Mouse (Mus musculus): Measurements from ENCODE around the gene Frat2. TPM values are rescaled to one million over a fixed set of nuclear protein-coding genes. Genes with fewer than 3 reads are reported as not detected.
A peak's percentile ranks its signal among the peaks of the same experiment; 100 is the strongest.

The Frat2 gene
- polyA plus RNA-seq, 1 experiment: 0.79 TPM

DNA sequence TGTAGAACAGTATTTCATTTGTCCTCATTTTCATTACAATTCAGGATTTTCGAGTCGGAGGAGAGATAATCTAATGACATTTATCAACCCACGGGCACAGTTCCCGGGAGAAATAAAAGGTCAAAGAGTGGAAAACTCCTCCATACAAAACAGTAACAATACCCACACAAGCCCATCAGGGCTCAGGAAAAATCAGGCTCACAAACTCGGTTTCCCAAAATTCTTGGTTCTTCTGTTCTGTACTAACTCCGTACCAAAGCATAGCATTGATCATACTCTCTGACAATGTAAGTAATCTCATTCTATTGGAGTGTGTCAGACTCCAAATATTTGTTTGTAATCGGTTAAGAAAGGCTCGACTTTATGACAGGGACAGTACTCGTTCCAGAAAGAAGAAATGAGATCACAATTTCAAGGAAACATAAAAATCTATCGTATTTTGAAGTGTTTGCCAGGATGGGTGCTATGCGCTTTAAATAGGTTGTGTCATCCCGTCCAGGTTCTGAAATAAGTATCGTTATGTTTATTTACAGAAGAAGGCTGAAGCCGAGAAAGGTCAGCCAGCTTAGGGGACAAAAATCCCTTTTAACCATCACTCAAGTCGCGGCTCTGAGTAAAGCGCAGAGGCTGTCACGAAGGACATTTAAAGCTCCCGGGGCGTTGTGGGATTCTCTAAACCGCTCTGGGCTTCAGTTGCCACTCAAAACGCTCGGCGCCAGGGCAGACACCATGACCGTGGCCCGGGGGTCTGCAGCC, 46.8 kb downstream of the Frat2 start:
- TF ChIP-seq MAX (IDR thresholded peaks at IDR 0.05; ENCODE audit: low read depth): no peak
- no peak for TF ChIP-seq USF1 (IDR thresholded peaks at IDR 0.05; ENCODE audit: low read depth)
- no peak for TF ChIP-seq POLR2AphosphoS2 (IDR thresholded peaks at IDR 0.05; ENCODE audit: insufficient read length, low read depth)
- TF ChIP-seq E2F4 (IDR thresholded peaks at IDR 0.05; ENCODE audit: insufficient read depth): no peak
- TF ChIP-seq TCF3 (IDR thresholded peaks at IDR 0.05; ENCODE audit: insufficient read length, low read depth): no peak
- no peak for TF ChIP-seq POLR2A (IDR thresholded peaks at IDR 0.05; ENCODE audit: insufficient read length, low read depth)
- no peak for TF ChIP-seq SRF (IDR thresholded peaks at IDR 0.05; ENCODE audit: control insufficient read depth, insufficient read length, low read depth)
- no peak for TF ChIP-seq REST (IDR thresholded peaks at IDR 0.05; ENCODE audit: insufficient read depth, insufficient read length)
- no peak for TF ChIP-seq MYOD1 (IDR thresholded peaks at IDR 0.05; ENCODE audit: control insufficient read depth in 1 of 3, insufficient read length in 2 of 3, low read depth in 2 of 3)
- no peak for TF ChIP-seq TCF12 (IDR thresholded peaks at IDR 0.05; ENCODE audit: insufficient read depth, poor library complexity, severe bottlenecking)
- no peak for TF ChIP-seq CEBPB (IDR thresholded peaks at IDR 0.05; ENCODE audit: insufficient read depth, poor library complexity, severe bottlenecking)
- no peak for TF ChIP-seq MYOG (IDR thresholded peaks at IDR 0.05; ENCODE audit: control insufficient read depth in 1 of 3, insufficient read depth in 1 of 3, insufficient read length in 2 of 3, low read depth in 2 of 3)
- peak overlapping the region; percentile 83 for H3K4me2 ChIP-seq (ENCODE audit: low read depth)
- H3K4me3 ChIP-seq: peak overlapping the region; percentile 38
- H3K79me2 ChIP-seq (ENCODE audit: control insufficient read depth, insufficient read depth): no peaks in the 10 kb centered on the region
- no peaks in the 10 kb centered on the region for H3K27me3 ChIP-seq (ENCODE audit: control insufficient read depth, insufficient read depth, insufficient read length)
- peak overlapping the region; percentile 79 for H3ac ChIP-seq (ENCODE audit: control insufficient read depth, insufficient read length)
- no peaks in the 10 kb centered on the region for H3K36me3 ChIP-seq (ENCODE audit: control insufficient read depth, insufficient read depth)

DNA sequence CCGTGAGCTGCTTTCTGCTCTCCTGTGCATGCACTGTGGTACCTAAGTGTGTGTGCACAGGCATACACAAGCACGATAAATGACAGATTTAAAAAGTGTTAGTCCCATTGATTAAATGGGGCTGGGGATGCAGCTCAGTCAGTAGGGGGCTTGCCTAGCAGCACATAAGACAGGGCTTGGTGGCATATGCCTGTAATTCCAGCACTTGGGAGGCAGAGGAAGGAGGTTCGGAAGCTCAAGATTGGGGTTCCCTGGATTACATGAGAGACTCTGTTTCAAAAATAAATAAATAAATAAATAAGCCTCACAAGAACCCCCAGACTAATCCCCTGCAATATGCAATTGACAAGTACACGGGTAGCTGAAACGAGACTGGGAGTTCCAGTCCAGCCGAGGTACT, 47.5 kb downstream of the Frat2 start:
- Histone ChIP-seq H3K79me2 (ENCODE audit: control insufficient read depth, insufficient read depth) (no peaks in the 10 kb centered on the region), H3K4me2 (ENCODE audit: low read depth) (peak overlapping the region; percentile 83), H3K36me3 (ENCODE audit: control insufficient read depth, insufficient read depth) (no peaks in the 10 kb centered on the region), H3ac (ENCODE audit: control insufficient read depth, insufficient read length) (no peak overlapping the region), H3K4me3 (peak overlapping the region; percentile 38), H3K27me3 (ENCODE audit: control insufficient read depth, insufficient read depth, insufficient read length) (no peaks in the 10 kb centered on the region)
- no peak for TF ChIP-seq POLR2AphosphoS2 (IDR thresholded peaks at IDR 0.05; ENCODE audit: insufficient read length, low read depth)
- no peak for TF ChIP-seq MYOD1 (IDR thresholded peaks at IDR 0.05; ENCODE audit: control insufficient read depth in 1 of 3, insufficient read length in 2 of 3, low read depth in 2 of 3)
- TF ChIP-seq USF1 (IDR thresholded peaks at IDR 0.05; ENCODE audit: low read depth): no peak
- no peak for TF ChIP-seq TCF3 (IDR thresholded peaks at IDR 0.05; ENCODE audit: insufficient read length, low read depth)
- TF ChIP-seq E2F4 (IDR thresholded peaks at IDR 0.05; ENCODE audit: insufficient read depth): no peak
- TF ChIP-seq REST (IDR thresholded peaks at IDR 0.05; ENCODE audit: insufficient read depth, insufficient read length): no peak
- no peak for TF ChIP-seq SRF (IDR thresholded peaks at IDR 0.05; ENCODE audit: control insufficient read depth, insufficient read length, low read depth)

DNA sequence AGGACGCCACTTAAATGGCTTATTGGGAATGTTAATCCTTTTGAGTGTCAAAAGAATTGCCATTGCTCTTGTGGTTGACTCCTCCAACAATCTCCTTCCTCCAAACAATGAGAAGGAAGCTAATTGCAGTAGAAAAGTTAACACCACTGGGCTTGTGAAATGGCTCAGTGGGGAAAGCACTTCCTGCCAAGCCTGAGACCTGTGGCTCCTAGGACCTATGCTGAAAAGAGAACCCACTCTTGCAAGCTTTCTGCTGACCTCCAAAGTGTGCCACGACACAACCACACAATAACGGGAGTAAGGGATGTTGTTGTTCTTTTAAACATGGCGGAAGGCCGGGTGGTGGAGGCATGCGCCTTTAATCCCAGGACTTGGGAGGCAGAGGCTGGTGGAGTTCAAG, 50.4 kb downstream of the Frat2 start:
- TF ChIP-seq CEBPB (IDR thresholded peaks at IDR 0.05; ENCODE audit: insufficient read depth, poor library complexity, severe bottlenecking): no peak
- TF ChIP-seq E2F4 (IDR thresholded peaks at IDR 0.05; ENCODE audit: insufficient read depth): no peak
- TF ChIP-seq MYOG (IDR thresholded peaks at IDR 0.05; ENCODE audit: control insufficient read depth in 1 of 3, insufficient read depth in 1 of 3, insufficient read length in 2 of 3, low read depth in 2 of 3): no peak
- TF ChIP-seq POLR2AphosphoS2 (IDR thresholded peaks at IDR 0.05; ENCODE audit: insufficient read length, low read depth): no peak
- no peak for TF ChIP-seq TCF12 (IDR thresholded peaks at IDR 0.05; ENCODE audit: insufficient read depth, poor library complexity, severe bottlenecking)
- TF ChIP-seq REST (IDR thresholded peaks at IDR 0.05; ENCODE audit: insufficient read depth, insufficient read length): no peak
- TF ChIP-seq MYOD1 (IDR thresholded peaks at IDR 0.05; ENCODE audit: control insufficient read depth in 1 of 3, insufficient read length in 2 of 3, low read depth in 2 of 3): no peak
- no peak for TF ChIP-seq MAX (IDR thresholded peaks at IDR 0.05; ENCODE audit: low read depth)
- TF ChIP-seq USF1 (IDR thresholded peaks at IDR 0.05; ENCODE audit: low read depth): no peak
- TF ChIP-seq POLR2A (IDR thresholded peaks at IDR 0.05; ENCODE audit: insufficient read length, low read depth): no peak
- TF ChIP-seq SRF (IDR thresholded peaks at IDR 0.05; ENCODE audit: control insufficient read depth, insufficient read length, low read depth): no peak
- no peak for TF ChIP-seq TCF3 (IDR thresholded peaks at IDR 0.05; ENCODE audit: insufficient read length, low read depth)
- Histone ChIP-seq H3K4me3 (no peak overlapping the region), H3ac (ENCODE audit: control insufficient read depth, insufficient read length) (no peak overlapping the region), H3K79me2 (ENCODE audit: control insufficient read depth, insufficient read depth) (no peaks in the 10 kb centered on the region), H3K4me2 (ENCODE audit: low read depth) (no peak overlapping the region), H3K36me3 (ENCODE audit: control insufficient read depth, insufficient read depth) (no peaks in the 10 kb centered on the region), H3K27me3 (ENCODE audit: control insufficient read depth, insufficient read depth, insufficient read length) (no peaks in the 10 kb centered on the region)

DNA sequence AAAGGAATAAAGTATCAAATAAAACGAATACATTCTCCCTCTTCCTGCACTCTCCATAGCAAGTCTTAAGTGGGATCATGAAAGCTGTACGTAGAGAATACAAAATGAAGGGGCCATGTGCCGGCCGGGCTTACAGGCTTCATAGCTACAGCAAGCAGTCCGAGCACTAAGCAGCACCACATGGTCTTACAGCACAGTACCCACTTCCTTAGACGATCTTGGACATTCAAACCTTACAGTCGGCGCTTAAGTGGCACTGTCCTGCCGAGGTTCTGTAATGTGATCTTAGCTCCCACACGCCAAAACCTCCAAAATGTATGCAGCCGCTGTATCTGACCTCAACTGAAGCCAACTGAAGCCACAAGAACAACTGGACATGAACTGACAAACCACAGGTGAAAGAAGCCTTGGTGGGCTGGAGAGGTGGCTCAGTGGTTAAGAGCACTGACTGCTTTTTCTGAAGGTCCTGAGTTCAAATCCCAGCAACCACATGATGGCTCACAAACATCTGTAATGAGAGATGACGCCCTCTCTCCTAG, 51.1 kb downstream of the Frat2 start:
- no peak overlapping the region for H3ac ChIP-seq (ENCODE audit: control insufficient read depth, insufficient read length)
- peak overlapping the region; percentile 55 for H3K4me2 ChIP-seq (ENCODE audit: low read depth)
- H3K4me3 ChIP-seq: no peak overlapping the region
- H3K27me3 ChIP-seq (ENCODE audit: control insufficient read depth, insufficient read depth, insufficient read length): no peaks in the 10 kb centered on the region
- no peaks in the 10 kb centered on the region for H3K36me3 ChIP-seq (ENCODE audit: control insufficient read depth, insufficient read depth)
- TF ChIP-seq TCF3 (IDR thresholded peaks at IDR 0.05; ENCODE audit: insufficient read length, low read depth) (peak; percentile 36), POLR2AphosphoS2 (IDR thresholded peaks at IDR 0.05; ENCODE audit: insufficient read length, low read depth) (no peak), MAX (IDR thresholded peaks at IDR 0.05; ENCODE audit: low read depth) (no peak), TCF12 (IDR thresholded peaks at IDR 0.05; ENCODE audit: insufficient read depth, poor library complexity, severe bottlenecking) (peak; percentile 75), MYOD1 (IDR thresholded peaks at IDR 0.05; ENCODE audit: control insufficient read depth in 1 of 3, insufficient read length in 2 of 3, low read depth in 2 of 3) (peak; percentile 21 to 73 (median 70)), SRF (IDR thresholded peaks at IDR 0.05; ENCODE audit: control insufficient read depth, insufficient read length, low read depth) (no peak), USF1 (IDR thresholded peaks at IDR 0.05; ENCODE audit: low read depth) (no peak), MYOG (IDR thresholded peaks at IDR 0.05; ENCODE audit: control insufficient read depth in 1 of 3, insufficient read depth in 1 of 3, insufficient read length in 2 of 3, low read depth in 2 of 3) (peak in 2 of 3 experiments; percentile 50 to 76), E2F4 (IDR thresholded peaks at IDR 0.05; ENCODE audit: insufficient read depth) (no peak), REST (IDR thresholded peaks at IDR 0.05; ENCODE audit: insufficient read depth, insufficient read length) (no peak), CEBPB (IDR thresholded peaks at IDR 0.05; ENCODE audit: insufficient read depth, poor library complexity, severe bottlenecking) (no peak), POLR2A (IDR thresholded peaks at IDR 0.05; ENCODE audit: insufficient read length, low read depth) (no peak)
- no peaks in the 10 kb centered on the region for H3K79me2 ChIP-seq (ENCODE audit: control insufficient read depth, insufficient read depth)

All from myocyte (in vitro differentiated cells).